Comparison of ENCODE assay signal across 17 mouse cellular contexts in the genomic region with DNA sequence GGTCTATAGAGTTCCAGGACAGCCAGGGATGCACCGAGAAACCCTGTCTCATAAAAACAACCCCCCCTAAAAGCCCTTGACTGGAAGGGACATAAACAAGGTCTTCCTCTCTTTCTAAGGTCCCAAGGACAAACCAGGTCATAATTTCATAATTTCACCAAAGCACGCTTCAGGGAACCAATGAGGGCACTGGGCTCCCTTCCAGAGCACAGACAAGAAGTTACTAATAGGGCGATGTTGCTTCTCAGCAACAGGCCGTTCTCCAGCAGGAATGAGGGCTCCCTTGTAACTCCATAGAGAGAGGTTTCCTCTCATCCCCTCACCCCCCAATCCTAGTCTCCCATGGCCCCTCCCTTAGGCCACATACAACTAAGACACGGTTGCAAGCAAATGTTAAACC. TPM values are rescaled to one million over a fixed set of nuclear protein-coding genes. Genes with fewer than 3 reads are reported as not detected.
"Had no signal": no experiment of that assay in that cellular context is flagged by ENCODE, and none has a peak within 500 bp of the region (broad histone marks: within the 10 kb centered on the region; RNA-seq: fewer than 3 reads in every experiment).

No protein-coding gene starts in this region.

- H3K9me3 ChIP-seq: midbrain, embryonic 10.5 days; midbrain, embryonic 12.5 days; neural tube, embryonic 12.5 days; stomach, embryonic 15.5 days had no signal

- H3K4me3 ChIP-seq: midbrain, embryonic 10.5 days; midbrain, embryonic 12.5 days; neural tube, embryonic 12.5 days; stomach, embryonic 15.5 days had no signal

- H3K4me1 ChIP-seq: midbrain, embryonic 10.5 days; midbrain, embryonic 12.5 days; neural tube, embryonic 12.5 days; stomach, embryonic 15.5 days had no signal

- H3K9ac ChIP-seq: lung, embryonic 14.5 days; midbrain, embryonic 12.5 days; neural tube, embryonic 12.5 days; stomach, embryonic 15.5 days had no signal

- DNase-seq: lung, adult 18-20 months; lung, embryonic 14.5 days; lung, postnatal 10 days; lung, postnatal 4 days; midbrain, embryonic 14.5 days; right cerebral cortex, postnatal 14 days; thymus, adult 18-20 months; thymus, postnatal 14 days; thymus, postnatal 36 days had no signal

- H3K27me3 ChIP-seq: neural tube, embryonic 12.5 days; stomach, embryonic 15.5 days had no signal

- H3K27ac ChIP-seq: midbrain, embryonic 10.5 days; midbrain, embryonic 12.5 days; neural tube, embryonic 12.5 days; stomach, embryonic 15.5 days; stomach, postnatal 0 days had no signal

- H3K4me2 ChIP-seq: lung, embryonic 14.5 days; midbrain, embryonic 12.5 days; neural tube, embryonic 12.5 days; stomach, embryonic 15.5 days had no signal

- H3K36me3 ChIP-seq: midbrain, embryonic 10.5 days; midbrain, embryonic 12.5 days; neural tube, embryonic 12.5 days; stomach, embryonic 15.5 days had no signal

RNA-seq across cellular contexts. Expression of a gene that starts 9.1 kb away (rescaled TPM):
- total RNA-seq: megakaryocyte-erythroid progenitor cell, adult 5-6 weeks; monocyte, adult 5-6 weeks had no signal

RNA-seq across cellular contexts. Expression of a gene that starts 19.7 kb away (rescaled TPM):
- total RNA-seq: neutrophil, adult 5-6 weeks had no signal
